Mouse (Mus musculus): Measurements from ENCODE around the gene Cpsf4l.

DNA sequence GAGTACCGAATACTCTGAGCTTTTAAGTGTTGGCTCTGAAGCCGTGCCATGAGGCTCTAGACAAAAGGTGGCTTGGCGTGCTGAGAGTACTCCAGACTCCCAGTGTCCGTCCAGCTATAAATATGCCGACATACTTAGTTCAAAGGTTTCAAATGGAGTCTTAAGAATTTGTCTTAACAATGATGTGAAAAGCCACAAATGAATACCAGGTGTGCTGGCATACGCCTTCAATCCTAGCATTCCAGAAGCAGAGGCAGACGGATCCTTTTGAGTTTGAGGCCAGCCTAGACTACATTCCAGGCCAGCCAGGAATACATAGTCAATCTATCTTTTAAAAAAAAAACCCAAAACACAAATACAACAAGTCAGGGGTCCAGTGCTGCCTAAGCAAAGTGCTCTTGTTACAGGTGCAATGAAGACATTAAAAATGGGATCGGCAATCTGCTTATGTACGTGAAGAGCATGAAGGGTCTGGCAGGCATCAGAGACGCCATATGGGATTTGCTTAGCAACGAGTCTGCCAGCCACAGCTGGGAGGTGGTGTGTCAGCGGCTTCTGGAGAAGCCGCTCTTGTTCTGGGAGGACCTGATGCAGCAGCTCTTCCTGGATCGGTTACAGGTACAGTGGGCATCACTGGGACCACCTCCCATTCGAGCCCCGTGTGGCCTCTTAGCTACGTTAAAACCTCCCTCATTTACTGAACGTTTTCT, 55.1 kb downstream of the Cpsf4l start:
- TF ChIP-seq POLR2A (IDR thresholded peaks at IDR 0.05; ENCODE audit: borderline replicate concordance, low read depth, low read length), result no peak
- no peak for TF ChIP-seq CTCF (IDR thresholded peaks at IDR 0.05; ENCODE audit: low read depth, low read length)
